Mouse (Mus musculus) heart, adult 2 months (tissue): ENCODE results near the gene Crybb1.

ENCODE experiments used
- CTCF ChIP-seq: fragments of 200-600 bp; IDR thresholded peaks from 2 replicates; pipeline ENCODE4 v1.8.1; 2022; ENCODE audit warnings: antibody characterized with exemption, mild to moderate bottlenecking, moderate library complexity
- EP300 ChIP-seq: fragments of 200-500 bp; IDR thresholded peaks from 2 replicates; pipeline ENCODE4 v1.6.1; 2011; ENCODE audit warnings: low read depth, low read length, control low read depth; ENCODE audit not compliant: insufficient read depth
- POLR2A ChIP-seq: fragments of 200-500 bp; IDR thresholded peaks from 2 replicates; pipeline ENCODE4 v1.6.1; 2011; ENCODE audit warnings: mild to moderate bottlenecking, low read depth, low read length, control low read depth; ENCODE audit not compliant: insufficient read depth

DNA sequence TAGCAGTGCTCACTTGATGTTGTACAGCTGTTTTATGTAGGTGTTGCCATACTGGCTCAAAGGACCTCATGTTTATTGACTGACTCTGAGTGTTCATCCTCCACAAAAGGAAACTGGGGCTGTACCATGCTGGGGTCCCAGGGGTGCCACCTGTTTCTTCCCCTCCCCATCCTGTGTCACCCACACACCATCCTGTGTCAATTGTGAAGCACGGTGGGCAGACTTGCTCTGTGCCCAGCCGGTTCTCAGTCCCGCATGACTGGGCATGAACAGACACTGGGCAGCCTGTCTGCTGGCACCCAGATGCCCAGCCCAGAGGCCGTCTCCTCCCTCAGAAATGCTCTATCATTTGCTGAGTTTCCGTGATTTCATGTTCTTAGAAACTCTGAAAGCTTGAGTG lies 36.3 kb downstream of the Crybb1 start:
- TF ChIP-seq CTCF (no peak), EP300 (no peak), POLR2A (no peak)
